Mouse (Mus musculus): ENCODE measurements at regions not wholly inside any gene's neighbourhood (a gene's known extent, or its start where the extent isn't known, plus 50 kb on each side); places are given as distances from the start of the nearest gene placed in this dataset.

DNA sequence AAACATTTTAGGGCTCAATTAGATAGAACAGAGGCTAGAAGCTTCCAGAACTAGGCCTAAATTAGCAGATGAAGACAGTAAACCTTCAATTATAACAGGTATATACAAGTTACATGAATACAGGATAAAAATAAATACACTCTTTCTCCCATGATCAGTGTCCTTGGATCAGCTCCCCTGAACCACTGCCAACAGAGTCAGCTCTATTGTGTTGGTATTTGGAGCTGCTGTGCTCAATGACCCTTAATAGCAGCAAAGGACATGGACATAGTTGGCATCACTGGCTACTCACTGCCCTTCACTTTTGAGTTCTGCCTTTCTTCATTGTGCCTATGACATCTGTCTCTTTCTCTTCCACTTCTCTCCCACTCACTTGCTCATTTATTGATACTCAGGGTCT lies 639.1 kb upstream of the 4921530L21Rik start:
- no peak for DNase-seq

DNA sequence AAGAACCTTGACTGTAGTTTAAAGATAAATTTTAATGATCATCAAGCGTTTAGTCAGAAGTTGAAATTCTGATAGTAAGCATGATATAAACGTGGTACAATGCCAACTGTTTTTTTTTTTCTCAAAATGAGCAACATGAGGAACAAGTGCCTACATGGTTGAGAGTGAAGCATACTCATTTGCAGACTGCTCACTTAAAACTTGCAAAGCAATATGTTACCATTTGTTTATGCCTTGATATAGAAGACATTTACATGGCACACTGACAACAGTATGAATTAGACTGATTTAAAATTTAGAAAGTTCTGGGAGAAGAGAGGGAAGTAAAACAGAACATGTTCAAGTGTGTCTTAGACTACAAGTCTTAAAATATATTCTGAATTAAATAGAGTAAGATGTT lies 632.2 kb upstream of the 4921530L21Rik start:
- DNase-seq, result no peak

DNA sequence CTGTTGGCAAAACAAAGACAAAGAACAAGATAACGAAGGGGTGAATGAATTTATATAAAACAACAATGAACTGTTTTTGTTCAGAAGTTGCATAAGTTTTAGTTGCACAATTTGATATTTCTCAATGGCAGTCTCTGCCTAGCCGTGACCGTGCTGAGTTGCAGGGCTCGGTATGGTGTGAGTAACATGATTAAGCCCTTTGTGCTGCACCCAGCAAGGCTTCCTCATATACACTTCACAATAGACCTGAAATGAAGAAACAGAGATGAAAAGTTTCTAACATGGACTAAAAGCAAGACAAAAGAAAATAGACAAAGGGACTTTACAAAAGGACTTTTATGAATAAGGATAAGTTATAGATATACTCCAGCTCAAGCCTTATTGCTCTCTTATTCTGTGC lies 624.9 kb upstream of the 4921530L21Rik start:
- DNase-seq, result no peak

DNA sequence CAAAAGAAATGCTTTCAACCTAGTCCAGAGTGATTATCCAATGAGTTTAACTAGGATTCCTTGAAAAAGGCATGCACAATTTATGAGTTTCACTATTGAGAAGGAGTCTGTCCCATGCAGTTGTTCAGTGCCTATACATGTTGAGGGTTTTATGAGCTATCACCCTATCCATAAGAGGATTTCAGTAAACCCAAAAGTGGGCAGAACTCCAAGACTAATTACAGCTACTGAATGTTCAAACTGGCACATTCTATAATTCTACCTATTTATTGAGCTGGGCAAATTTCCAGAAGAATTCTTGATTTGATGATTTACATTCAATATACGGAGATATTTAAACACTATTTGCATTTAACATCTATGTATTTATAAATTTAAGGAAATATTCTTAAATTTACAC lies 599.6 kb upstream of the 4921530L21Rik start:
- DNase-seq, result no peak

- no peak for DNase-seq
Observed at GRCm38 (mm10) chr14:95282016-95282415, 599.0 kb upstream of the 4921530L21Rik start.

- DNase-seq, result no peak
Observed at GRCm38 (mm10) chr14:95314134-95314924, 566.7 kb upstream of the 4921530L21Rik start.

- DNase-seq, result peak; percentile 29
Observed at GRCm38 (mm10) chr14:95356968-95357367, 524.1 kb upstream of the 4921530L21Rik start.
